Mouse (Mus musculus) brain, adult 2 months (tissue): ENCODE results near the gene Wfs1.
"Not testable (repeated sequence)": the region's sequence is repeated elsewhere in the genome, so short reads cannot be mapped to it uniquely, and the experiment has no call there.

Experiments
- DNase-seq: peaks from one replicate; pipeline ENCODE4 v3.0.0; 2011; ENCODE audit warnings: low read depth, low spot score

The Wfs1 gene

GRCm38 (mm10) chr5:36988124-36988780, 753 bp downstream of the Wfs1 start:
- no peak for DNase-seq

- DNase-seq: no peak
These were observed 2.4 kb downstream of the Wfs1 start for GRCm38 (mm10) chr5:36986617-36987016.

GRCm38 (mm10) chr5:36982271-36982670, 6.7 kb downstream of the Wfs1 start:
- DNase-seq: no peak

- DNase-seq: no peak
These were observed 9.4 kb downstream of the Wfs1 start for GRCm38 (mm10) chr5:36979631-36980030.

- no peak for DNase-seq
These were observed 10.0 kb downstream of the Wfs1 start for GRCm38 (mm10) chr5:36979001-36979400.

- no peak for DNase-seq
These were observed 11.2 kb downstream of the Wfs1 start for GRCm38 (mm10) chr5:36977809-36978208.

GRCm38 (mm10) chr5:36975336-36975735, 13.7 kb downstream of the Wfs1 start:
- DNase-seq: no peak

- peak; percentile 63 for DNase-seq
These were observed 17.4 kb downstream of the Wfs1 start for GRCm38 (mm10) chr5:36971587-36971986.

- DNase-seq: peak; percentile 89
These were observed 28.5 kb downstream of the Wfs1 start for GRCm38 (mm10) chr5:36960501-36960900.

GRCm38 (mm10) chr5:36958837-36959236, 30.2 kb downstream of the Wfs1 start:
- DNase-seq: peak; percentile 86

- peak; percentile 67 for DNase-seq
These were observed 33.6 kb downstream of the Wfs1 start for GRCm38 (mm10) chr5:36955366-36955765.

GRCm38 (mm10) chr5:36952311-36952710, 36.7 kb downstream of the Wfs1 start:
- DNase-seq: peak; percentile 47

GRCm38 (mm10) chr5:36950871-36951270, 38.1 kb downstream of the Wfs1 start:
- DNase-seq: peak; percentile 54

GRCm38 (mm10) chr5:36948831-36949230, 40.2 kb downstream of the Wfs1 start:
- peak; percentile 91 for DNase-seq

- peak; percentile 91 for DNase-seq
These were observed 42.6 kb downstream of the Wfs1 start for GRCm38 (mm10) chr5:36946445-36946844.

- DNase-seq: no peak
These were observed 43.3 kb downstream of the Wfs1 start for GRCm38 (mm10) chr5:36945713-36946112.

GRCm38 (mm10) chr5:36945102-36945701, 43.8 kb downstream of the Wfs1 start:
- DNase-seq: peak; percentile 92

- DNase-seq: peak; percentile 64
These were observed 44.5 kb downstream of the Wfs1 start for GRCm38 (mm10) chr5:36944552-36944951.

- DNase-seq: no peak
These were observed 46.6 kb downstream of the Wfs1 start for GRCm38 (mm10) chr5:36942446-36942845.

GRCm38 (mm10) chr5:36938991-36939390, 50.0 kb downstream of the Wfs1 start:
- DNase-seq: not testable (repeated sequence)

- no peak for DNase-seq
These were observed 51.0 kb downstream of the Wfs1 start for GRCm38 (mm10) chr5:36938021-36938420.

GRCm38 (mm10) chr5:36936548-36936947, 52.5 kb downstream of the Wfs1 start:
- DNase-seq: peak; percentile 94
